Mouse (Mus musculus) midbrain, embryonic 11.5 days (tissue): ENCODE results near the gene Tmem164. TPM values are rescaled to one million over a fixed set of nuclear protein-coding genes. Genes with fewer than 3 reads are reported as not detected.

Experiments used
- ATAC-seq: fragments of 200-750 bp; cut with Nextera tagmentation; 2 replicates; pipeline ENCODE4 v1.8.0; 2017; ENCODE audit warnings: moderate TSS enrichment, moderate library complexity; ENCODE audit not compliant: low FRiP score
- DNase-seq: peaks from one replicate; pipeline ENCODE4 v3.0.0; 2015; ENCODE audit warnings: low spot score; ENCODE audit errors: missing footprints
- H3K27ac ChIP-seq: fragments of 300-500 bp; sonication (generic); 2 replicates; pipeline ENCODE4 v1.5.1; 2014; ENCODE audit warnings: low read depth, low read length
- H3K27me3 ChIP-seq: fragments of 300-500 bp; sonication (generic); 2 replicates; pipeline ENCODE4 v1.6.1; 2014; ENCODE audit warnings: mild to moderate bottlenecking, low read length, moderate library complexity, mixed read lengths; ENCODE audit not compliant: control insufficient read depth, insufficient read depth
- H3K36me3 ChIP-seq: fragments of 300-500 bp; sonication (generic); 2 replicates; pipeline ENCODE4 v1.6.1; 2014; ENCODE audit warnings: mild to moderate bottlenecking, low read length, moderate library complexity, mixed read lengths; ENCODE audit not compliant: control insufficient read depth, insufficient read depth
- H3K4me1 ChIP-seq: fragments of 300-500 bp; sonication (generic); 2 replicates; pipeline ENCODE4 v1.6.1; 2014; ENCODE audit warnings: low read length; ENCODE audit not compliant: control insufficient read depth, insufficient read depth
- H3K4me2 ChIP-seq: fragments of 300-500 bp; sonication (generic); 2 replicates; pipeline ENCODE4 v1.6.1; 2014; ENCODE audit warnings: mild to moderate bottlenecking, moderate library complexity
- H3K4me3 ChIP-seq: fragments of 300-500 bp; sonication (generic); 2 replicates; pipeline ENCODE4 v1.5.1; 2014; ENCODE audit warnings: low read depth, low read length
- H3K9ac ChIP-seq: fragments of 300-500 bp; sonication (generic); 2 replicates; pipeline ENCODE4 v1.6.1; 2014; ENCODE audit warnings: low read length
- H3K9me3 ChIP-seq: fragments of 300-500 bp; sonication (generic); 2 replicates; pipeline ENCODE4 v1.6.1; 2016; ENCODE audit warnings: low read length; ENCODE audit not compliant: control insufficient read depth
- WGBS: fragments of 180-500 bp; shearing (Covaris S2); extraction: QIAGEN DNeasy Blood & Tissue Kit; methylation state at CpG from one replicate; pipeline ENCODE4 v1.1.7; 2014; 5-methylcytosine and 5-hydroxymethylcytosine counted together
- polyA plus RNA-seq: library from polyadenylated mRNA; unstranded; fragments of >200 nt; fragmentation: Nextera tagmentation; extraction: Ambion mirVana; gene quantifications from 2 replicates; pipeline ENCODE4 v1.2.1, GENCODE M21; 2014

The Tmem164 gene
- polyA plus RNA-seq, 1 experiment from 2014 or later, result 26.2 TPM

DNA sequence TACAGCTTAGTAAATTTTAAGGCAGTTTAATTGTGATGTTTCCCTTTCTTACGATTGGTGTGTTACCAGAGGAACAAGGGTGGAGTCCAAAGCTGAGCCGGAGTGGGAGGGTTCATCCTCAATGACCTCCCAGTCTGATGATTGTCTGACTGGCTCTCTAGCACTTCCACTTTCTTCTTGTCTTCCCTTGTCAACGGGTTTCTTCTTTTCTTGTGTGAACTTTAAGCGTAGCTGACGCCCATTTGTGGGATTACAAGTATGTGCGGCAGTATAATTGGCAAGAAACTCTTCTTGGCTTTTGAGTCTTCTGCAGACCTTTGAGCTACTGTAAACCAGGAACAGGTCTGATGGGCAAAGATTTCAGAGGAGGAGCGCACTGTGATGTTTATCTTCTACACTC is 17.0 kb downstream of the Tmem164 start:
- Histone ChIP-seq H3K4me1 (no peaks in the 10 kb centered on the region), H3K9ac (no peak overlapping the region), H3K9me3 (no peaks in the 10 kb centered on the region), H3K36me3 (no peaks in the 10 kb centered on the region), H3K27ac (no peak overlapping the region), H3K4me2 (no peak overlapping the region), H3K4me3 (no peak overlapping the region), H3K27me3 (no peaks in the 10 kb centered on the region; the same call in none of the 2 replicates)
- no peak for DNase-seq
- no peak for ATAC-seq
- 85% methylated on average over 7 of the region's 7 CpGs for WGBS

DNA sequence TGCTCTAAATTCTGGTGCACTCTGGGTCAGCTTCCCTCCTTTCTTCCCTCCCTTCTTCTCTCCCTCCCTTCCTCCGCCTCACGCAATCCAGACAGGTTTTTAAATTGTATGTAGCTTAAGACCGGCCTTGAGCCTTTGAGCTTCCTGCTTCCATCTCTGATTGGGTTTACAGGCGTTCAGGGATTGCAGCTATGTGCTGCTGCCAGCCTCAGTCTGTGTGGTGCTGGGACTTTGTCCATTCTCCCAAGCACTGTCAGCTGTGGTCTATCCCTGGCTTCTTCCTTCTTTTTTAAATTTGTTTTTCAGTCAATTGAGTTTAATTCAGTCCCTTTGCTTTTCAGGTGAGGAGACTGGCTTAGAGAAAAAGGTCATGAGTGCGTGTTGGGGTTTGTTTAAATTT is 20.9 kb downstream of the Tmem164 start:
- Histone ChIP-seq H3K9me3 (no peaks in the 10 kb centered on the region), H3K9ac (no peak overlapping the region), H3K27ac (no peak overlapping the region), H3K27me3 (no peaks in the 10 kb centered on the region; the same call in none of the 2 replicates), H3K4me1 (no peaks in the 10 kb centered on the region), H3K36me3 (no peaks in the 10 kb centered on the region), H3K4me2 (no peak overlapping the region), H3K4me3 (no peak overlapping the region)
- ATAC-seq (no peak), DNase-seq (no peak)
- 81% methylated on average over 5 of the region's 5 CpGs for WGBS

DNA sequence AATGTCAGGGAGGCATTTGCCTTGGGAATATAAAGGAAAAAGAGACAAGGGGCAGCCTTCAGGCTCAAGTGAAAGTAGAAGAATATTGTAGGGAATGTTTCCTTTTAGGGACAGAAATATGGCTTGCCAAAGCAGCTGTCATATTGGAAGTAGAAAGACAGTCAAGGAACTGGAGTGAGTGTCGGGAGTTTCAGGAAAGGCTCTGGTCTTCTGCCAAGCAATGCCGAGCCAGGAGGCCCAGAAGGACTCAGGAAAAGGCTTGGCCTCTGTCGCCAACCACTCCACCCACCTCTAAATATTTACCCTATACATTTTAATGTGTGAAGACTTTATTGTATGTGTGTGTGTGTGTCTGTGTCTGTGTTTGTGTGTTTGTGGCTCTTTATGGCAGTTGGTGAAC is 21.4 kb downstream of the Tmem164 start:
- WGBS, result 73% methylated on average over 3 of the region's 3 CpGs
- no peak overlapping the region for H3K27ac ChIP-seq
- no peaks in the 10 kb centered on the region for H3K36me3 ChIP-seq
- no peaks in the 10 kb centered on the region; the same call in none of the 2 replicates for H3K27me3 ChIP-seq
- ATAC-seq, result no peak
- H3K4me1 ChIP-seq, result no peaks in the 10 kb centered on the region
- H3K4me2 ChIP-seq, result no peak overlapping the region
- no peak for DNase-seq
- H3K9ac ChIP-seq, result no peak overlapping the region
- no peaks in the 10 kb centered on the region for H3K9me3 ChIP-seq
- no peak overlapping the region for H3K4me3 ChIP-seq

DNA sequence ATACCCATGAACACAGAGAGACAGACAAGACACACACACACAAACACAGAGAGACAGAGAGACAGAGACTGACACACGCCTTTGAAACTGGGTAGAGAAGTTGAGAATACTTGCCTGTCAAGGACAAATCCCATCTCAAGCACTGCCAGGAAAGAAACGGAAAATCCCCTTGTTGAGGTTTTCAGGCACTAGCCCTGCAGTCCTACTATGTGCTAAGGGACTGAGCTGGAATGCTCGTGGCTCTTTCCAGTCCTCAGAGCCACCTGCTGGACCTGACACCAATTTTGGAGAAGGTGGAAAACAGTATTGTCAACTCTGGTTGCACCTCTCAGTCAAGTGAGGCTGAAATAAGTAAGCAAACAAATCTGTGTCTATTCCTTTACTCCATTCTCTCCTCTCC is 22.7 kb downstream of the Tmem164 start:
- Histone ChIP-seq H3K27ac (no peak overlapping the region), H3K4me2 (no peak overlapping the region), H3K27me3 (no peaks in the 10 kb centered on the region; the same call in none of the 2 replicates), H3K9ac (no peak overlapping the region), H3K4me3 (no peak overlapping the region), H3K9me3 (no peaks in the 10 kb centered on the region), H3K36me3 (no peaks in the 10 kb centered on the region), H3K4me1 (no peaks in the 10 kb centered on the region)
- DNase-seq (no peak), ATAC-seq (no peak)
- 86% methylated on average over 3 of the region's 3 CpGs for WGBS

DNA sequence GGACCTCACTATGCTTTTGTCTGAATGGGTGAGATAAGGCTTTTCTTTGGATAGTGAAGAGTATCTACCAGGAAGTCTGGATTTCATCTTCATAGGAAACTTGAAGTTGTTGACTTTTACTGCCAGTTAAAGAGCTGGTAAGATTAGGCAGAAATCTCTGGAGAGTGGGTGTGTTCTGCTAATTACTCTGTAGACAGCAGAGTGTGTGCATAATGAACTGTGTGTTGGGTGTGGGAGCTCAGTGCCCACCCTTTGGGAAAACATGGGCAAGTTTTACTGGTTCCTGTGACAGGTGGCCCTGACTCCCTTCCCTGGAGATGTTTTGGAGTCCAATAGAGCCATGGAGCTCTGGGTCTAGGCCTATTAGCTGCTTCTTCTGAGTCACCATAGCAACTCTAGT is 27.1 kb downstream of the Tmem164 start:
- Histone ChIP-seq H3K4me1 (no peaks in the 10 kb centered on the region), H3K27me3 (no peaks in the 10 kb centered on the region; the same call in 1 of the 2 replicates), H3K36me3 (no peaks in the 10 kb centered on the region), H3K9me3 (no peaks in the 10 kb centered on the region), H3K27ac (no peak overlapping the region), H3K9ac (no peak overlapping the region), H3K4me3 (no peak overlapping the region), H3K4me2 (no peak overlapping the region)
- ATAC-seq (no peak), DNase-seq (no peak)

DNA sequence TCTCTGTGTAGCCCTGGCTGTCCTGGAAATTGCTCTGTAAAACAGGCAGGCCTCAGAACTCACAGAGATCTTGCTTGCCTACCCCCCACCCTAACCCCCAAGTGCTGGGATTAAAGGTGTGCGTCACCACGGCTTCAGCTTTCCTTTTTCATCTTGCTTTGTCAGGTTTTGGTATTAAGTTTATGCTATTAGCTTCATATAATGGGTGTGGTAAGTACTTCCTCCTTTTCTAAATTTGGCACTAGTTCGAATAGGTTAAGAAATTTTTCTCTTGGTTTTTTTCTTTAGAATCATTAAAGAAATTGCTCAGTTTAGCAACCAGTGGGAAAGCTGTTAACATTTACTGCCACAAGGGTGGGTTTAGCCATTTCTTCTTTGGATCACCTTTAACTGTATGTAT is 34.8 kb downstream of the Tmem164 start:
- H3K4me1 ChIP-seq, result no peaks in the 10 kb centered on the region
- no peak overlapping the region for H3K4me3 ChIP-seq
- H3K27me3 ChIP-seq, result no peaks in the 10 kb centered on the region
- 89% methylated on average over 3 of the region's 3 CpGs for WGBS
- DNase-seq (no peak), ATAC-seq (no peak)
- H3K9me3 ChIP-seq, result no peaks in the 10 kb centered on the region
- H3K27ac ChIP-seq, result no peak overlapping the region
- no peak overlapping the region for H3K4me2 ChIP-seq
- H3K9ac ChIP-seq, result no peak overlapping the region
- no peaks in the 10 kb centered on the region for H3K36me3 ChIP-seq

DNA sequence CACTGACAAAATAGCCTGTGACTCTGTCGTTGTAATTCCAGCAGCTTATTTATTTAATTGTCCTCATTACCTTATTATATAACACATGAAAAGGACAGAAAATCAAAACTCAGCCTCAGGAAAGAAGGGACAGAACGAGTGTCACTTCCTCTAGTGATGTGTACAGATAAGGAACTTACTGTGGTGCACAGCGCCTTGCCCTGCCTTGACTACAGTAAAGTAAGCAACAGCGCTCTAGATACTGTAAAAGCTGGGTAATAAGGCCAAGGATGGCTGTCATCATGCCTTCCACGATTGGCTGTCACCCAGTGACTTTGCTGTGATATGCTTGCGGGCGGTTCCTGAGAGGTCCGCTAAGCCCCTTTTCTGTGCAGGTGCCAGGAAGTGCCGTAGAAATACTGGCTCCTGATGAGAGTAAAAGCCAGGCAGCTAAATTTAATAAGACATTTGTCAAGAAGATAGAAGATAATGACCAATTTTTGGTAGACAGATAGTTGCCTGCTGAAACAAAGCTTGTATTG is 36.8 kb downstream of the Tmem164 start:
- no peak overlapping the region for H3K4me3 ChIP-seq
- no peak for ATAC-seq
- no peak for DNase-seq
- no peaks in the 10 kb centered on the region for H3K9me3 ChIP-seq
- H3K27me3 ChIP-seq, result no peaks in the 10 kb centered on the region
- no peaks in the 10 kb centered on the region for H3K36me3 ChIP-seq
- no peak overlapping the region for H3K9ac ChIP-seq
- H3K4me1 ChIP-seq, result no peaks in the 10 kb centered on the region
- H3K27ac ChIP-seq, result no peak overlapping the region
- H3K4me2 ChIP-seq, result no peak overlapping the region
- 88% methylated on average over 9 of the region's 9 CpGs for WGBS

DNA sequence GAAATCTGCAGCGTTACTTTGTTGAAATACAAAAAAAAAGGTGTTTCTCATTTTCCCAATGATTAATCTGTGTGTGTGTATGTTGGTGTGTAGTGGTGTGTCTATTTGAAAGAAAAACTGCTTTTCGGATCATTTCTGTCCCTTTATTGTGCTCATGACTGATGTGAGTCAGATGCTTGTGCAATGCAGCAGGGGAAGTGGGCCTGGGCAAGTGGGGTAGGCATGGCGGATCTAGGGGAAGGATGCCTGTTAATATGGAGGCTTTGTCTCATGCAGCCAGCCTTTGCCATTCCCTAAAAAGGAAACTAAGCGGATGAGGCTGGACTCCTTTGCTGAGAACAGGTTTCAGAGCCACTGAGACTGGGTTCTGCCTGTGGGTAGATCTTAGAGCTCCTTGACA is 37.6 kb downstream of the Tmem164 start:
- no peaks in the 10 kb centered on the region for H3K36me3 ChIP-seq
- WGBS, result 89% methylated on average over 4 of the region's 4 CpGs

DNA sequence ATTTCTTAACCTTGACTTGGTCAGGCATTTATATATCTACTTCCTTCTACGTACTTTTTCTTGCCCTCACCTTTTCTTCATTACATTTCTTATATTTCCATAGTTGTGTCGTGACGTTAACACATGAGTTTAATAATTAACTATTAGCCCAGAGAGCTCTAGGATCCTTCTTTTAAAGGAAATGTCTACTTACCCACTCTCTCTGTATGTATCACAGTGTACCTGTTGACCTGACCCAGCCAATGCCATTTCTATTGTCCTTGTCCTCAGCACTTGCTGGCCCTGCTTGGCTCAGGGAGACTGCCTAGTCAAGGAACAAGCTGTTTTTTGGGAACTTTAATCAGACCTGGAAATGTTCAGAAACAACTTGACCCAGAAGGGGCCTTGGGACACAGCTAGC is 40.7 kb downstream of the Tmem164 start:
- DNase-seq, result no peak
- H3K36me3 ChIP-seq, result no peaks in the 10 kb centered on the region
- no peaks in the 10 kb centered on the region for H3K4me1 ChIP-seq
- 95% methylated on average over 3 of the region's 3 CpGs for WGBS
- H3K27ac ChIP-seq, result no peak overlapping the region
- peaks cover 4% of the 10 kb centered on the region; the same call in 1 of the 2 replicates for H3K27me3 ChIP-seq
- no peak overlapping the region for H3K4me2 ChIP-seq
- no peak overlapping the region for H3K4me3 ChIP-seq
- no peaks in the 10 kb centered on the region for H3K9me3 ChIP-seq
- H3K9ac ChIP-seq, result no peak overlapping the region
- ATAC-seq, result no peak

More for the DNA sequence above, 37.6 kb downstream of the Tmem164 start:
- no peaks in the 10 kb centered on the region for H3K9me3 ChIP-seq
- H3K27ac ChIP-seq, result no peak overlapping the region
- no peak overlapping the region for H3K4me2 ChIP-seq
- no peak overlapping the region for H3K9ac ChIP-seq
- no peak for DNase-seq
- H3K4me3 ChIP-seq, result no peak overlapping the region
- no peak for ATAC-seq
- no peaks in the 10 kb centered on the region for H3K4me1 ChIP-seq
- no peaks in the 10 kb centered on the region for H3K27me3 ChIP-seq
